Mouse (Mus musculus) myocyte (in vitro differentiated cells): ENCODE results near the gene Exosc5.

ENCODE experiments used
- CEBPB ChIP-seq: IDR thresholded peaks from 2 replicates; pipeline ENCODE4 v1.6.1; 2011; ENCODE audit warnings: mild to moderate bottlenecking, moderate library complexity; ENCODE audit not compliant: poor library complexity, insufficient read depth, severe bottlenecking
- E2F4 ChIP-seq: IDR thresholded peaks from one replicate; pipeline ENCODE4 v1.6.1; 2011; ENCODE audit warnings: mild to moderate bottlenecking, control low read depth, moderate library complexity; ENCODE audit not compliant: insufficient read depth
- MAX ChIP-seq: IDR thresholded peaks from one replicate; pipeline ENCODE4 v1.6.1; 2011; ENCODE audit warnings: low read depth, mild to moderate bottlenecking, control low read depth
- MYOD1 ChIP-seq, 3 experiments: IDR thresholded peaks; one replicate each; pipeline ENCODE4 v1.6.1; 2011; ENCODE audit warnings: control low read depth in 2 of 3, low read depth in 2 of 3, mild to moderate bottlenecking in 2 of 3, moderate library complexity in 1 of 3; ENCODE audit not compliant: insufficient read length in 2 of 3, control insufficient read depth in 1 of 3
- MYOG ChIP-seq, 3 experiments: IDR thresholded peaks; one replicate each; pipeline ENCODE4 v1.6.1; 2011; ENCODE audit warnings: control low read depth in 2 of 3, low read depth in 2 of 3, mild to moderate bottlenecking in 2 of 3; ENCODE audit not compliant: insufficient read length in 2 of 3, control insufficient read depth in 1 of 3, insufficient read depth in 1 of 3
- POLR2A ChIP-seq: IDR thresholded peaks from one replicate; pipeline ENCODE4 v1.6.1; 2011; ENCODE audit warnings: low read depth, mild to moderate bottlenecking, control low read depth, moderate library complexity; ENCODE audit not compliant: insufficient read length
- POLR2AphosphoS2 ChIP-seq: IDR thresholded peaks from one replicate; pipeline ENCODE4 v1.6.1; 2011; ENCODE audit warnings: low read depth, control low read depth; ENCODE audit not compliant: insufficient read length
- REST ChIP-seq: IDR thresholded peaks from one replicate; pipeline ENCODE4 v1.6.1; 2011; ENCODE audit warnings: mild to moderate bottlenecking, control low read depth, moderate library complexity; ENCODE audit not compliant: insufficient read depth, insufficient read length
- SRF ChIP-seq: IDR thresholded peaks from one replicate; pipeline ENCODE4 v1.6.1; 2011; ENCODE audit warnings: low read depth; ENCODE audit not compliant: control insufficient read depth, insufficient read length
- TCF12 ChIP-seq: IDR thresholded peaks from one replicate; pipeline ENCODE4 v1.6.1; 2011; ENCODE audit warnings: mild to moderate bottlenecking, control low read depth; ENCODE audit not compliant: poor library complexity, insufficient read depth, severe bottlenecking
- TCF3 ChIP-seq: IDR thresholded peaks from one replicate; pipeline ENCODE4 v1.6.1; 2011; ENCODE audit warnings: low read depth, control low read depth; ENCODE audit not compliant: insufficient read length
- USF1 ChIP-seq: IDR thresholded peaks from one replicate; pipeline ENCODE4 v1.6.1; 2011; ENCODE audit warnings: low read depth, mild to moderate bottlenecking, control low read depth, moderate library complexity

- TF ChIP-seq POLR2A (no peak), SRF (no peak), CEBPB (no peak), REST (no peak), E2F4 (no peak), POLR2AphosphoS2 (no peak), MYOG (IDR thresholded peaks at IDR 0.05; ENCODE audit: control insufficient read depth in 1 of 3, insufficient read depth in 1 of 3, insufficient read length in 2 of 3, low read depth in 2 of 3) (no peak), USF1 (no peak), MAX (no peak), MYOD1 (IDR thresholded peaks at IDR 0.05; ENCODE audit: control insufficient read depth in 1 of 3, insufficient read length in 2 of 3, low read depth in 2 of 3) (no peak), TCF12 (no peak), TCF3 (no peak)
Observed at GRCm38 (mm10) chr7:25672442-25672841, 13.5 kb downstream of the Exosc5 start.
